Mouse (Mus musculus): ENCODE measurements at regions not wholly inside any gene's neighbourhood (a gene's known extent, or its start where the extent isn't known, plus 50 kb on each side); places are given as distances from the start of the nearest gene placed in this dataset.

- no peaks in the 10 kb centered on the region for H3K27me3 ChIP-seq (replicated peaks)
Observed at GRCm38 (mm10) chr14:105663472-105663871, 233.1 kb downstream of the Spry2 start.

GRCm38 (mm10) chr14:105662839-105663238 lies 233.8 kb downstream of the Spry2 start:
- no peaks in the 10 kb centered on the region for H3K79me2 ChIP-seq (replicated peaks; ENCODE audit: control insufficient read depth, extremely low read depth, insufficient read depth, poor library complexity, severe bottlenecking)
- no peaks in the 10 kb centered on the region for H3K36me3 ChIP-seq (replicated peaks in 1 of 2; ENCODE audit: control insufficient read depth in 1 of 2, insufficient read depth in 1 of 2, low read length in 1 of 2)
- dilution Hi-C loops (cut with MboI; ENCODE audit: extremely low pct_ligation_motif_present, extremely low pct_unique_long_range_greater_than_20kb, low sequenced_read_pairs) (no loop called here), in situ Hi-C loops (cut with MboI; ENCODE audit: low pct_ligation_motif_present, low pct_unique_long_range_greater_than_20kb, low sequenced_read_pairs) (no loop called here)
- H3K9ac ChIP-seq (ENCODE audit: insufficient read depth, low read depth): no peak overlapping the region
- H3K4me3 ChIP-seq (replicated peaks in 1 of 3; ENCODE audit: low read depth in 2 of 3, low read length in 2 of 3, poor library complexity in 1 of 3): no peak overlapping the region
- H3K9me3 ChIP-seq (replicated peaks; ENCODE audit: low read length): peaks cover 35% of the 10 kb centered on the region
- TF ChIP-seq UBTF (IDR thresholded peaks at IDR 0.05; ENCODE audit: low read depth, low read length) (no peak), MXI1 (IDR thresholded peaks at IDR 0.05; ENCODE audit: low read depth, low read length) (no peak), MEF2A (IDR thresholded peaks at IDR 0.05; ENCODE audit: borderline replicate concordance, low read depth, low read length) (no peak), POLR2A (IDR thresholded peaks at IDR 0.05; ENCODE audit: low read depth, low read length) (no peak), HCFC1 (IDR thresholded peaks at IDR 0.05; ENCODE audit: low read depth, low read length) (no peak), MAZ (IDR thresholded peaks at IDR 0.05; ENCODE audit: low read depth, low read length) (no peak), USF1 (IDR thresholded peaks at IDR 0.05; ENCODE audit: low read depth, low read length) (no peak), RCOR1 (conservative IDR thresholded peaks at IDR 0.05; ENCODE audit: low read depth, low read length) (no peak), RAD21 (IDR thresholded peaks at IDR 0.05; ENCODE audit: low read depth, low read length) (no peak), NELFE (IDR thresholded peaks at IDR 0.05; ENCODE audit: low read depth, low read length) (no peak), MYC (IDR thresholded peaks at IDR 0.05; ENCODE audit: low read depth, low read length) (no peak), CHD2 (IDR thresholded peaks at IDR 0.05; ENCODE audit: low read length) (no peak), JUN (IDR thresholded peaks at IDR 0.05; ENCODE audit: insufficient read depth, low read depth, low read length) (no peak), CHD1 (IDR thresholded peaks at IDR 0.05; ENCODE audit: low read depth, low read length) (no peak), JUND (conservative IDR thresholded peaks at IDR 0.05; ENCODE audit: low read depth, low read length) (no peak), E2F4 (IDR thresholded peaks at IDR 0.05; ENCODE audit: insufficient replicate concordance, low read depth, low read length) (no peak), BHLHE40 (IDR thresholded peaks at IDR 0.05; ENCODE audit: low read depth, low read length) (no peak), GABPA (IDR thresholded peaks at IDR 0.05; ENCODE audit: insufficient replicate concordance, low read depth, low read length) (no peak), CTCF (conservative IDR thresholded peaks at IDR 0.05 in 1 of 2, IDR thresholded peaks at IDR 0.05 in 1 of 2; ENCODE audit: low read depth in 2 of 2, low read length in 2 of 2) (no peak), MAFK (IDR thresholded peaks at IDR 0.05; ENCODE audit: insufficient replicate concordance, low read length) (no peak)
- no peak overlapping the region for H3K4me2 ChIP-seq (ENCODE audit: insufficient read depth, low read depth, poor library complexity, severe bottlenecking)
- DNase-seq (ENCODE audit: extremely low read depth): no peak
- H3K4me1 ChIP-seq (ENCODE audit: control insufficient read depth in 1 of 2, insufficient read depth in 2 of 2): no peaks in the 10 kb centered on the region
- no peak overlapping the region for H3K27ac ChIP-seq (ENCODE audit: insufficient read depth, low read depth)
- no peaks in the 10 kb centered on the region for H3K27me3 ChIP-seq (replicated peaks)

More at GRCm38 (mm10) chr14:105663472-105663871, 233.1 kb downstream of the Spry2 start:
- Histone ChIP-seq H3K9me3 (replicated peaks; ENCODE audit: low read length) (peaks cover 37% of the 10 kb centered on the region), H3K27ac (ENCODE audit: insufficient read depth, low read depth) (no peak overlapping the region), H3K9ac (ENCODE audit: insufficient read depth, low read depth) (no peak overlapping the region), H3K79me2 (replicated peaks; ENCODE audit: control insufficient read depth, extremely low read depth, insufficient read depth, poor library complexity, severe bottlenecking) (no peaks in the 10 kb centered on the region), H3K4me1 (ENCODE audit: control insufficient read depth in 1 of 2, insufficient read depth in 2 of 2) (no peaks in the 10 kb centered on the region), H3K36me3 (replicated peaks in 1 of 2; ENCODE audit: control insufficient read depth in 1 of 2, insufficient read depth in 1 of 2, low read length in 1 of 2) (no peaks in the 10 kb centered on the region), H3K4me2 (ENCODE audit: insufficient read depth, low read depth, poor library complexity, severe bottlenecking) (no peak overlapping the region), H3K4me3 (replicated peaks in 1 of 3; ENCODE audit: low read depth in 2 of 3, low read length in 2 of 3, poor library complexity in 1 of 3) (no peak overlapping the region)
- DNase-seq (ENCODE audit: extremely low read depth): no peak
- TF ChIP-seq RCOR1 (conservative IDR thresholded peaks at IDR 0.05; ENCODE audit: low read depth, low read length): no peak
- TF ChIP-seq EP300 (IDR thresholded peaks at IDR 0.05; ENCODE audit: low read length): no peak
- no peak for TF ChIP-seq MXI1 (IDR thresholded peaks at IDR 0.05; ENCODE audit: low read depth, low read length)
- TF ChIP-seq GABPA (IDR thresholded peaks at IDR 0.05; ENCODE audit: insufficient replicate concordance, low read depth, low read length): no peak
- no peak for TF ChIP-seq JUND (conservative IDR thresholded peaks at IDR 0.05; ENCODE audit: low read depth, low read length)
- no peak for TF ChIP-seq SMC3 (IDR thresholded peaks at IDR 0.05; ENCODE audit: low read depth, low read length)
- no peak for TF ChIP-seq MYC (IDR thresholded peaks at IDR 0.05; ENCODE audit: low read depth, low read length)
- no peak for TF ChIP-seq ZNF384 (IDR thresholded peaks at IDR 0.05; ENCODE audit: low read depth, low read length)
- TF ChIP-seq CTCF (conservative IDR thresholded peaks at IDR 0.05 in 1 of 2, IDR thresholded peaks at IDR 0.05 in 1 of 2; ENCODE audit: low read depth in 2 of 2, low read length in 2 of 2): no peak
- TF ChIP-seq POLR2AphosphoS2 (IDR thresholded peaks at IDR 0.05; ENCODE audit: low read depth, low read length): no peak
- no peak for TF ChIP-seq TCF12 (IDR thresholded peaks at IDR 0.05; ENCODE audit: low read depth, low read length)
- TF ChIP-seq JUN (IDR thresholded peaks at IDR 0.05; ENCODE audit: insufficient read depth, low read depth, low read length): no peak
- TF ChIP-seq ETS1 (conservative IDR thresholded peaks at IDR 0.05; ENCODE audit: low read depth, low read length): no peak
- in situ Hi-C loops (cut with MboI; ENCODE audit: low pct_ligation_motif_present, low pct_unique_long_range_greater_than_20kb, low sequenced_read_pairs): no loop called here
- dilution Hi-C loops (cut with MboI; ENCODE audit: extremely low pct_ligation_motif_present, extremely low pct_unique_long_range_greater_than_20kb, low sequenced_read_pairs): no loop called here

Data from CH12.LX (cell line).